Mouse (Mus musculus) liver, postnatal 0 days (tissue): ENCODE results near the gene Degs1.

Experiments used
- CTCF ChIP-seq: sonication (generic); IDR thresholded peaks from 2 replicates; pipeline ENCODE4 v1.5.1; 2016; ENCODE audit warnings: antibody characterized with exemption, low read depth
- EP300 ChIP-seq: IDR thresholded peaks from 2 replicates; pipeline ENCODE4 v1.6.1; 2016; ENCODE audit warnings: antibody characterized with exemption, low read depth, mild to moderate bottlenecking

- no peak for TF ChIP-seq CTCF
- no peak for TF ChIP-seq EP300
Observed at GRCm38 (mm10) chr1:182237386-182237785, 45.2 kb downstream of the Degs1 start.
